Comparison of ENCODE assay signal across 13 mouse cellular contexts in the genomic region with DNA sequence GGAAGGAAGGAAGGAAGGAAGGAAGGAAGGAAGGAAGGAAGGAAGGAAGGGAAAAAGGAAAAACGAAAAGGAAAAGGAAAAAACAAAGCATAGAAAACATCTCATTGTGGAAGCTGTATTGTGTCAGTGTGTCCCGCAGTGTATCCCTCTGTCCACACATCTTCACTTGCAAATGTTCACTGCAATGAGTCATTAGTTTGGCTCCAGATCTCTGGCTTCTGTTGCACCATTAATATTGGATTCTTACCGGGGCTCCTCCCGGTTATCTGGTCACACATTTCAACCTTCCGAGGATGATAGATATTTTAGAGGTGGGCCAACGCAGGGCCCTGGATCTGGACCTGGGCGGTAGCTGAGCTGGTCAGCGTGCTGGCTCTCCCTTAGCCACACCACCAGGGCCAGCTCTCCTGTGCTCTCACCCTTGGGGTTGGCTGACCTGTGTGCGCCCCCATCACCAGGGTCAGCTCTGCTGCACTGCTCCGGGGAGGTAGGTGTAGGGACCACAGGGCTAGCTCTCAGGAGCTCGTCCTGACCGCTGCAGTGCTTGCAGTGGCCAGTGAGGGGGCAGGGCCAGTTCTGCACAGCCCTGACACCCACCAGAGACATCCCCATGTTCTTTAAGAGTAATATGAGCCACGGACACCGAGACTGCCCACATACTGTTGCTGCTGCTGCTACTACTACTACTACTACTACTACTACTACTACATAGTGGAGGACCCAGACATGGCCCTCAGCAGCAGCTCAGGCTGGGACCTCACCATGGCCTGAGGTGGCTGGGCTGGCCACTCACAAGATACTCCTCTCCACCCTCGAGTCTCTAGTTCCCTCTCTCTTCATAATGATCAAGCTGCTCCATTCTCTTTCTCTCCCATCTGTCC.
A peak's percentile ranks its signal among the peaks of the same experiment; 100 is the strongest.
DNase-seq lines count a peak whose midpoint lies in the region; ATAC-seq and TF ChIP-seq lines count a peak whose summit lies in the region.
"Had no signal": no experiment of that assay in that cellular context is flagged by ENCODE, and none has a peak within 500 bp of the region (broad histone marks: within the 10 kb centered on the region; RNA-seq: fewer than 3 reads in every experiment).

No protein-coding gene starts in this region.

- ATAC-seq in midbrain, postnatal 0 days (ENCODE audit: low FRiP score) = no peak
- no peak; the same call in 1 of the 2 replicates for ATAC-seq in hindbrain, embryonic 15.5 days (ENCODE audit: low FRiP score, low read depth)
- no peak for ATAC-seq in neural tube, embryonic 15.5 days (ENCODE audit: low FRiP score)

- 85% methylated on average over 15 of the region's 15 CpGs for whole genome bisulfite sequencing in midbrain, embryonic 10.5 days
- WGBS in midbrain, postnatal 0 days = 89% methylated on average over 15 of the region's 15 CpGs
- WGBS in hindbrain, embryonic 15.5 days = 80% methylated on average over 15 of the region's 15 CpGs
- WGBS in neural tube, embryonic 15.5 days = 82% methylated on average over 15 of the region's 15 CpGs

- no peaks in the 10 kb centered on the region for H3K9me3 ChIP-seq in midbrain, embryonic 10.5 days (replicated peaks)
- no peaks in the 10 kb centered on the region for H3K9me3 ChIP-seq in midbrain, postnatal 0 days (ENCODE audit: low read length)
- no peaks in the 10 kb centered on the region for H3K9me3 ChIP-seq in hindbrain, embryonic 15.5 days
- H3K9me3 ChIP-seq in neural tube, embryonic 15.5 days (replicated peaks) = no peaks in the 10 kb centered on the region

- no peak overlapping the region for H3K4me2 ChIP-seq in midbrain, postnatal 0 days (ENCODE audit: low read depth, low read length, poor library complexity, severe bottlenecking)
- no peak overlapping the region for H3K4me2 ChIP-seq in hindbrain, embryonic 15.5 days
- H3K4me2 ChIP-seq in neural tube, embryonic 15.5 days = no peak overlapping the region

- no peak for TF ChIP-seq CTCF in gastrocnemius, adult 2 months (IDR thresholded peaks at IDR 0.05)
- TF ChIP-seq CTCF in midbrain, postnatal 0 days (IDR thresholded peaks at IDR 0.05) = no peak

- peak; percentile 35 for DNase-seq in gastrocnemius, adult 2 months
- DNase-seq in gastrocnemius, adult 8-10 months (ENCODE audit: low spot score in 2 of 2) = no peak
- DNase-seq in midbrain, embryonic 10.5 days (ENCODE audit: low spot score) = no peak
- no peak for DNase-seq in midbrain, postnatal 0 days (ENCODE audit: low spot score)
- no peak for DNase-seq in T-cell, adult 2 months (ENCODE audit: low spot score)
- DNase-seq in layer of hippocampus, adult 9-11 months = no peak
- DNase-seq: adrenal gland, adult 8-10 months; cerebellum, postnatal 25 days; kidney, postnatal 36 days; thymus, adult 18-20 months had no signal

- H3K27ac ChIP-seq in gastrocnemius, adult 2 months = peak overlapping the region; percentile 68
- H3K27ac ChIP-seq in midbrain, embryonic 10.5 days (replicated peaks) = peak overlapping the region; percentile 23; the same call in 1 of the 2 replicates
- no peak overlapping the region for H3K27ac ChIP-seq in midbrain, postnatal 0 days (ENCODE audit: low read depth, low read length)
- H3K27ac ChIP-seq in hindbrain, embryonic 15.5 days (replicated peaks) = peak overlapping the region; percentile 75
- H3K27ac ChIP-seq in neural tube, embryonic 15.5 days (replicated peaks) = peak overlapping the region; percentile 67
- H3K27ac ChIP-seq: macrophage had no signal

- intact Hi-C loops in gastrocnemius, adult 2 months (cut with DNase I) = no loop called here

- no peak overlapping the region for H3K9ac ChIP-seq in midbrain, postnatal 0 days (replicated peaks; ENCODE audit: low read length, poor library complexity, severe bottlenecking)
- H3K9ac ChIP-seq in hindbrain, embryonic 15.5 days = no peak overlapping the region
- no peak overlapping the region for H3K9ac ChIP-seq in neural tube, embryonic 15.5 days (replicated peaks)

- no peak overlapping the region for H3K4me3 ChIP-seq in gastrocnemius, adult 2 months
- no peak overlapping the region for H3K4me3 ChIP-seq in midbrain, embryonic 10.5 days
- H3K4me3 ChIP-seq in midbrain, postnatal 0 days (ENCODE audit: low read depth, low read length) = no peak overlapping the region
- no peak overlapping the region for H3K4me3 ChIP-seq in hindbrain, embryonic 15.5 days
- no peak overlapping the region for H3K4me3 ChIP-seq in neural tube, embryonic 15.5 days (replicated peaks)

- H3K27me3 ChIP-seq in midbrain, embryonic 10.5 days (ENCODE audit: low read depth, poor library complexity, severe bottlenecking) = no peaks in the 10 kb centered on the region
- no peaks in the 10 kb centered on the region for H3K27me3 ChIP-seq in midbrain, postnatal 0 days (ENCODE audit: insufficient read depth, low read length)
- no peaks in the 10 kb centered on the region for H3K27me3 ChIP-seq in hindbrain, embryonic 15.5 days
- no peaks in the 10 kb centered on the region for H3K27me3 ChIP-seq in neural tube, embryonic 15.5 days (replicated peaks)

- H3K4me1 ChIP-seq in midbrain, embryonic 10.5 days = peaks cover 10% of the 10 kb centered on the region
- H3K4me1 ChIP-seq in midbrain, postnatal 0 days (ENCODE audit: insufficient read depth, low read length) = no peaks in the 10 kb centered on the region
- H3K4me1 ChIP-seq in hindbrain, embryonic 15.5 days (replicated peaks) = peaks cover 31% of the 10 kb centered on the region
- peaks cover 62% of the 10 kb centered on the region for H3K4me1 ChIP-seq in neural tube, embryonic 15.5 days

- no peaks in the 10 kb centered on the region for H3K36me3 ChIP-seq in midbrain, embryonic 10.5 days
- no peaks in the 10 kb centered on the region for H3K36me3 ChIP-seq in midbrain, postnatal 0 days (ENCODE audit: insufficient read depth, low read length)
- no peaks in the 10 kb centered on the region for H3K36me3 ChIP-seq in hindbrain, embryonic 15.5 days
- no peaks in the 10 kb centered on the region for H3K36me3 ChIP-seq in neural tube, embryonic 15.5 days
